Mouse (Mus musculus): ENCODE measurements around the gene Gm10643. TPM values are rescaled to one million over a fixed set of nuclear protein-coding genes. Genes with fewer than 3 reads are reported as not detected.

Gene Gm10643
- total RNA-seq, 1 experiment, result 1.7 TPM

GRCm38 (mm10) chr8:84071921-84072320 lies 7.0 kb upstream of the Gm10643 start:
- no peak overlapping the region for H3K4me3 ChIP-seq (ENCODE audit: insufficient read depth in 1 of 2, low read depth in 1 of 2, low read length in 2 of 2, poor library complexity in 1 of 2, severe bottlenecking in 1 of 2)
- no peak overlapping the region for H3K27ac ChIP-seq (ENCODE audit: insufficient read depth, low read depth, low read length, poor library complexity, severe bottlenecking)
- no peak overlapping the region for H3K9ac ChIP-seq (ENCODE audit: insufficient read depth, low read depth, low read length, poor library complexity, severe bottlenecking)
- TF ChIP-seq HCFC1 (IDR thresholded peaks at IDR 0.05; ENCODE audit: borderline replicate concordance, insufficient read depth, low read length) (no peak), ZNF384 (IDR thresholded peaks at IDR 0.05; ENCODE audit: low read depth, low read length) (no peak), MAFK (IDR thresholded peaks at IDR 0.05; ENCODE audit: insufficient read depth, low read depth, low read length) (no peak), CHD2 (IDR thresholded peaks at IDR 0.05; ENCODE audit: low read depth, low read length) (no peak), ZC3H11A (IDR thresholded peaks at IDR 0.05; ENCODE audit: borderline replicate concordance, low read depth, low read length) (no peak)
- H3K36me3 ChIP-seq (ENCODE audit: control insufficient read depth, insufficient read depth, low read length, poor library complexity, severe bottlenecking), result peaks cover 3% of the 10 kb centered on the region; the same call in 1 of the 2 replicates
- DNase-seq (ENCODE audit: low read depth, low spot score), result no peak
- no peaks in the 10 kb centered on the region for H3K9me3 ChIP-seq (ENCODE audit: control insufficient read depth, insufficient read depth, low read depth, low read length)
- in situ Hi-C loops (cut with MboI; ENCODE audit: low sequenced_read_pairs in 2 of 2, unreplicated experiment in 2 of 2), result no loop called here
- peaks cover 0 to 21% of the 10 kb centered on the region in 2 experiments; a peak in 2 of 4 replicates for H3K4me1 ChIP-seq (ENCODE audit: control insufficient read depth in 2 of 2, insufficient read depth in 2 of 2, low read length in 2 of 2, poor library complexity in 1 of 2)

GRCm38 (mm10) chr8:84070667-84071066 lies 5.7 kb upstream of the Gm10643 start:
- Histone ChIP-seq H3K9me3 (ENCODE audit: control insufficient read depth, insufficient read depth, low read depth, low read length) (no peaks in the 10 kb centered on the region), H3K9ac (ENCODE audit: insufficient read depth, low read depth, low read length, poor library complexity, severe bottlenecking) (no peak overlapping the region), H3K4me3 (ENCODE audit: insufficient read depth in 1 of 2, low read depth in 1 of 2, low read length in 2 of 2, poor library complexity in 1 of 2, severe bottlenecking in 1 of 2) (no peak overlapping the region), H3K27ac (ENCODE audit: insufficient read depth, low read depth, low read length, poor library complexity, severe bottlenecking) (no peak overlapping the region), H3K36me3 (ENCODE audit: control insufficient read depth, insufficient read depth, low read length, poor library complexity, severe bottlenecking) (no peaks in the 10 kb centered on the region; the same call in 1 of the 2 replicates), H3K4me1 (ENCODE audit: control insufficient read depth in 2 of 2, insufficient read depth in 2 of 2, low read length in 2 of 2, poor library complexity in 1 of 2) (peaks cover under 1 to 15% of the 10 kb centered on the region in 2 experiments; a peak in 3 of 4 replicates)
- in situ Hi-C loops (cut with MboI; ENCODE audit: low sequenced_read_pairs in 2 of 2, unreplicated experiment in 2 of 2), result no loop called here
- TF ChIP-seq CHD2 (IDR thresholded peaks at IDR 0.05; ENCODE audit: low read depth, low read length) (no peak), HCFC1 (IDR thresholded peaks at IDR 0.05; ENCODE audit: borderline replicate concordance, insufficient read depth, low read length) (no peak), ZNF384 (IDR thresholded peaks at IDR 0.05; ENCODE audit: low read depth, low read length) (no peak), ZC3H11A (IDR thresholded peaks at IDR 0.05; ENCODE audit: borderline replicate concordance, low read depth, low read length) (no peak), MAFK (IDR thresholded peaks at IDR 0.05; ENCODE audit: insufficient read depth, low read depth, low read length) (no peak)
- DNase-seq (ENCODE audit: low read depth, low spot score), result no peak

DNA sequence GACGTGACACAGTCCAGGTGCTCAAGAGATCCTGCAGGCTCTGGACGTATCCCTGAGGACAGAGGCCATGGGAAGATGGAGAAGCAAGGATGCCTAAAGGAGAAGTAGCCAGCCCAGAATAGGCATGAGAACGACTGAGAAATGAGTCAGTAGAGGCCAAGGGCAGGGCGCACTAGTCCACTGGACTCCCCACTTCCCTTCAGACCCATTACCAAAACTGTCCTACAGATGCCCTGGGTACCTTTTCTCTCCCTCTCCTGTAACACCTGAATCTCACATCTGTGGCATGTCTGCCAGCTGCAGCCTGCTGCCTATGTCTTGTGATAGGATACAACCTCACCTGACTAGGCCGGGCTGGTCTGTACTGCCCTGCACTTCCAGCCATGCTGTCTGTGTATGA lies 5.3 kb upstream of the Gm10643 start:
- Histone ChIP-seq H3K36me3 (ENCODE audit: control insufficient read depth, insufficient read depth, low read length, poor library complexity, severe bottlenecking) (no peaks in the 10 kb centered on the region), H3K9me3 (ENCODE audit: control insufficient read depth, insufficient read depth, low read depth, low read length) (no peaks in the 10 kb centered on the region), H3K4me1 (ENCODE audit: control insufficient read depth in 2 of 2, insufficient read depth in 2 of 2, low read length in 2 of 2, poor library complexity in 1 of 2) (peaks cover 3 to 15% of the 10 kb centered on the region in 2 experiments; a peak in 3 of 4 replicates), H3K9ac (ENCODE audit: insufficient read depth, low read depth, low read length, poor library complexity, severe bottlenecking) (no peak overlapping the region), H3K27ac (ENCODE audit: insufficient read depth, low read depth, low read length, poor library complexity, severe bottlenecking) (no peak overlapping the region), H3K4me3 (ENCODE audit: insufficient read depth in 1 of 2, low read depth in 1 of 2, low read length in 2 of 2, poor library complexity in 1 of 2, severe bottlenecking in 1 of 2) (no peak overlapping the region)
- DNase-seq (ENCODE audit: low read depth, low spot score), result no peak
- TF ChIP-seq HCFC1 (IDR thresholded peaks at IDR 0.05; ENCODE audit: borderline replicate concordance, insufficient read depth, low read length) (no peak), ZC3H11A (IDR thresholded peaks at IDR 0.05; ENCODE audit: borderline replicate concordance, low read depth, low read length) (no peak), CHD2 (IDR thresholded peaks at IDR 0.05; ENCODE audit: low read depth, low read length) (no peak), ZNF384 (IDR thresholded peaks at IDR 0.05; ENCODE audit: low read depth, low read length) (no peak), MAFK (IDR thresholded peaks at IDR 0.05; ENCODE audit: insufficient read depth, low read depth, low read length) (no peak)
- in situ Hi-C loops (cut with MboI; ENCODE audit: low sequenced_read_pairs in 2 of 2, unreplicated experiment in 2 of 2), result no loop called here

GRCm38 (mm10) chr8:84069750-84070149 lies 4.8 kb upstream of the Gm10643 start:
- Histone ChIP-seq H3K4me3 (ENCODE audit: insufficient read depth in 1 of 2, low read depth in 1 of 2, low read length in 2 of 2, poor library complexity in 1 of 2, severe bottlenecking in 1 of 2) (no peak overlapping the region), H3K4me1 (ENCODE audit: control insufficient read depth in 2 of 2, insufficient read depth in 2 of 2, low read length in 2 of 2, poor library complexity in 1 of 2) (peaks cover 3 to 15% of the 10 kb centered on the region in 2 experiments; a peak in 3 of 4 replicates), H3K9me3 (ENCODE audit: control insufficient read depth, insufficient read depth, low read depth, low read length) (no peaks in the 10 kb centered on the region), H3K36me3 (ENCODE audit: control insufficient read depth, insufficient read depth, low read length, poor library complexity, severe bottlenecking) (no peaks in the 10 kb centered on the region), H3K9ac (ENCODE audit: insufficient read depth, low read depth, low read length, poor library complexity, severe bottlenecking) (no peak overlapping the region), H3K27ac (ENCODE audit: insufficient read depth, low read depth, low read length, poor library complexity, severe bottlenecking) (no peak overlapping the region)
- in situ Hi-C loops (cut with MboI; ENCODE audit: low sequenced_read_pairs in 2 of 2, unreplicated experiment in 2 of 2), result no loop called here
- no peak for DNase-seq (ENCODE audit: low read depth, low spot score)
- no peak for TF ChIP-seq ZNF384 (IDR thresholded peaks at IDR 0.05; ENCODE audit: low read depth, low read length)
- TF ChIP-seq HCFC1 (IDR thresholded peaks at IDR 0.05; ENCODE audit: borderline replicate concordance, insufficient read depth, low read length), result no peak
- TF ChIP-seq CHD2 (IDR thresholded peaks at IDR 0.05; ENCODE audit: low read depth, low read length), result no peak
- TF ChIP-seq MAFK (IDR thresholded peaks at IDR 0.05; ENCODE audit: insufficient read depth, low read depth, low read length), result no peak
- TF ChIP-seq ZC3H11A (IDR thresholded peaks at IDR 0.05; ENCODE audit: borderline replicate concordance, low read depth, low read length), result no peak

All from ES-E14 (cell line).